Mouse (Mus musculus) midbrain, embryonic 11.5 days (tissue): ENCODE results near the gene Atp1b1. TPM values are rescaled to one million over a fixed set of nuclear protein-coding genes. Genes with fewer than 3 reads are reported as not detected.

Experiments used
- ATAC-seq: fragments of 200-750 bp; cut with Nextera tagmentation; 2 replicates; pipeline ENCODE4 v1.8.0; 2017; ENCODE audit warnings: moderate TSS enrichment, moderate library complexity; ENCODE audit not compliant: low FRiP score
- DNase-seq: peaks from one replicate; pipeline ENCODE4 v3.0.0; 2015; ENCODE audit warnings: low spot score; ENCODE audit errors: missing footprints
- H3K27ac ChIP-seq: fragments of 300-500 bp; sonication (generic); 2 replicates; pipeline ENCODE4 v1.5.1; 2014; ENCODE audit warnings: low read depth, low read length
- H3K27me3 ChIP-seq: fragments of 300-500 bp; sonication (generic); 2 replicates; pipeline ENCODE4 v1.6.1; 2014; ENCODE audit warnings: mild to moderate bottlenecking, low read length, moderate library complexity, mixed read lengths; ENCODE audit not compliant: control insufficient read depth, insufficient read depth
- H3K36me3 ChIP-seq: fragments of 300-500 bp; sonication (generic); 2 replicates; pipeline ENCODE4 v1.6.1; 2014; ENCODE audit warnings: mild to moderate bottlenecking, low read length, moderate library complexity, mixed read lengths; ENCODE audit not compliant: control insufficient read depth, insufficient read depth
- H3K4me1 ChIP-seq: fragments of 300-500 bp; sonication (generic); 2 replicates; pipeline ENCODE4 v1.6.1; 2014; ENCODE audit warnings: low read length; ENCODE audit not compliant: control insufficient read depth, insufficient read depth
- H3K4me2 ChIP-seq: fragments of 300-500 bp; sonication (generic); 2 replicates; pipeline ENCODE4 v1.6.1; 2014; ENCODE audit warnings: mild to moderate bottlenecking, moderate library complexity
- H3K4me3 ChIP-seq: fragments of 300-500 bp; sonication (generic); 2 replicates; pipeline ENCODE4 v1.5.1; 2014; ENCODE audit warnings: low read depth, low read length
- H3K9ac ChIP-seq: fragments of 300-500 bp; sonication (generic); 2 replicates; pipeline ENCODE4 v1.6.1; 2014; ENCODE audit warnings: low read length
- H3K9me3 ChIP-seq: fragments of 300-500 bp; sonication (generic); 2 replicates; pipeline ENCODE4 v1.6.1; 2016; ENCODE audit warnings: low read length; ENCODE audit not compliant: control insufficient read depth
- WGBS: fragments of 180-500 bp; shearing (Covaris S2); extraction: QIAGEN DNeasy Blood & Tissue Kit; methylation state at CpG from one replicate; pipeline ENCODE4 v1.1.7; 2014; 5-methylcytosine and 5-hydroxymethylcytosine counted together
- polyA plus RNA-seq: library from polyadenylated mRNA; unstranded; fragments of >200 nt; fragmentation: Nextera tagmentation; extraction: Ambion mirVana; gene quantifications from 2 replicates; pipeline ENCODE4 v1.2.1, GENCODE M21; 2014

The Atp1b1 gene
- polyA plus RNA-seq, 1 experiment from 2014 or later: 35.5 TPM

DNA sequence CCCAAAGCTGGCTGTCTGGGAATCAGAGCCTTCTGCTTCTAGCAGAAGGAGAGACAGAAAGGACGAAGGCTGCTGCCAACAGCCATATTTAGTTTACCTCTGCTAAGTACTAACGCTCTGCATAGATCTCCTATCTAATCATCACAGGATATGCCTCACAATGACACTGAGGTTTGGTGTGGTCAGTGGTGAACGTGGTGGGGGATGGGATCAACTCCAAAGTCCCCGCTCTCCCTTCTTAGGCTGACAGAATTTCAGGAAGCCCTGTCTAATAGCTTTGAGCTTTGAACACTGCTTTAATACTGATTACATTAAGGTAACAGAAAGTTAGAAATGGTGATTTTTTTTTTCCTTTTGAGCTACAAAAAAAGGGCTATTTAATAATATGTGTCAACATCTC is 7.9 kb downstream of the Atp1b1 start:
- H3K4me3 ChIP-seq: no peak overlapping the region
- peaks cover 7% of the 10 kb centered on the region; the same call in 1 of the 2 replicates for H3K36me3 ChIP-seq
- 93% methylated on average over 4 of the region's 4 CpGs for WGBS

DNA sequence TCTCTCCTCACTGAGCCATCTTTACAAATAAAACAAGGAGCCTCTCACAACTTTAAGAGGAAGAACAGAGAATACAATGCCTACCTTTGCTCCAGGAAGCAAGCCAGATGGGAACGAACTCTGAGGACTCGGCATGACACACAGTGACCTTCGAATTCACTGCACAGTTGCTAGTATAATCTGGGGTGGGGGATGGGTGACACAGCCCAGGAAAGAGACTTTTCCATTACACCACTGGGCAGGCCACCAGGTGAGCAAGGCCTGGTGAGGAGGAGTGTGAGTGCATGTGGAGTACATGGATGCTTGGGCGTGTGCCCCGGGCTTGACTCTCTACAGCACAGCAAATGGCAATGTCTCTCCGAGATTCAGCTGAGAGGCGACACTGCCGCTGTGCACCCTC is 8.5 kb downstream of the Atp1b1 start:
- H3K4me1 ChIP-seq: peaks cover 4% of the 10 kb centered on the region
- no peak overlapping the region for H3K4me3 ChIP-seq
- H3K9ac ChIP-seq: no peak overlapping the region
- H3K9me3 ChIP-seq: no peaks in the 10 kb centered on the region
- no peak overlapping the region for H3K27ac ChIP-seq
- H3K4me2 ChIP-seq: no peak overlapping the region
- ATAC-seq (no peak), DNase-seq (no peak)
- H3K36me3 ChIP-seq: peaks cover 7% of the 10 kb centered on the region; the same call in 1 of the 2 replicates
- WGBS: 89% methylated on average over 8 of the region's 8 CpGs
- H3K27me3 ChIP-seq: no peaks in the 10 kb centered on the region

More for the DNA sequence above, 7.9 kb downstream of the Atp1b1 start:
- DNase-seq (peak; percentile 61), ATAC-seq (no peak)
- Histone ChIP-seq H3K4me1 (peaks cover 8% of the 10 kb centered on the region), H3K27ac (no peak overlapping the region), H3K4me2 (no peak overlapping the region), H3K9me3 (no peaks in the 10 kb centered on the region), H3K27me3 (no peaks in the 10 kb centered on the region), H3K9ac (no peak overlapping the region)

DNA sequence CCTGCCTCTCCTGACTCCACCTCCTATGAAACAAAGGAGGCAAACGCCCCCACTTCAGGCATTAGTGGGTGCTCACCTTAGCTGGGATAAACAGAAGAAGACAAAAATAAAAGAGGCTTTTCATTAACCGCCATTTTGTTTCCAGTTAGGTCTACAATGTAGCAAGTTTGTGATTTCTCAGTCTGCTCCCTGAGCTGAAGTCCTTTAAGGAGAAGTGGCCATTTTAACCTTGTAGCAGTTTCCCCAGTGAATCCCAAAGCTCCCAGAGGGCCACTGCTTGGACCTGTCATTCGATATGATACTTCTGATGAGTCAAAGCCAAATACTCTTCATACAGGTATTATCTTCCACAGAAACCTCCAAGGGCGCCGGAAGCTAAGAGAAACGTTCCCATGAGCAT is 10.6 kb downstream of the Atp1b1 start:
- ATAC-seq: no peak

DNA sequence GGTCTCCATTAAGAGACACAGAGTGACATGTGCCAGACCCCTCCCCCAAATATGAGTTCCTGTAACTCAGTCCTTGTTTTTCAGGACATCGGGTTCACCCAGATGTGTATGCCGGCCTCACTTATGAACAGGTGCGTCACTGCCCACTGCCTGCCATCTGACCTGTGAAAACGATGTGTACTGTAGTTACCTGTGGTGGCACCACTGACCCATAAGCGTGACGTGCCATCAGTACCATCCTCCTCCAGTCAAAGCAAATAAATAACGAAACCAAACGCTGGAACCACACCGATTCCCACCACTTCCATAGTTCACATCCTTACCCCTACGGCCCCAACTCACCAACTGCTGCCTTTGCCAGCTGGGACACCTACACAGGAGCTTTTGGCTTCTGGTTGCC is 11.6 kb downstream of the Atp1b1 start:
- Histone ChIP-seq H3K27ac (no peak overlapping the region), H3K4me3 (no peak overlapping the region), H3K27me3 (no peaks in the 10 kb centered on the region), H3K9me3 (no peaks in the 10 kb centered on the region), H3K36me3 (no peaks in the 10 kb centered on the region), H3K4me1 (no peaks in the 10 kb centered on the region), H3K4me2 (no peak overlapping the region), H3K9ac (no peak overlapping the region)
- peak; percentile 64 for DNase-seq
- ATAC-seq: no peak
- 93% methylated on average over 10 of the region's 10 CpGs for WGBS

More for the DNA sequence above, 10.6 kb downstream of the Atp1b1 start:
- Histone ChIP-seq H3K27me3 (no peaks in the 10 kb centered on the region), H3K4me2 (no peak overlapping the region), H3K36me3 (no peaks in the 10 kb centered on the region), H3K27ac (no peak overlapping the region), H3K9me3 (no peaks in the 10 kb centered on the region), H3K4me1 (no peaks in the 10 kb centered on the region), H3K4me3 (no peak overlapping the region), H3K9ac (no peak overlapping the region)
- DNase-seq: peak; percentile 60
- WGBS: 92% methylated on average over 6 of the region's 6 CpGs

DNA sequence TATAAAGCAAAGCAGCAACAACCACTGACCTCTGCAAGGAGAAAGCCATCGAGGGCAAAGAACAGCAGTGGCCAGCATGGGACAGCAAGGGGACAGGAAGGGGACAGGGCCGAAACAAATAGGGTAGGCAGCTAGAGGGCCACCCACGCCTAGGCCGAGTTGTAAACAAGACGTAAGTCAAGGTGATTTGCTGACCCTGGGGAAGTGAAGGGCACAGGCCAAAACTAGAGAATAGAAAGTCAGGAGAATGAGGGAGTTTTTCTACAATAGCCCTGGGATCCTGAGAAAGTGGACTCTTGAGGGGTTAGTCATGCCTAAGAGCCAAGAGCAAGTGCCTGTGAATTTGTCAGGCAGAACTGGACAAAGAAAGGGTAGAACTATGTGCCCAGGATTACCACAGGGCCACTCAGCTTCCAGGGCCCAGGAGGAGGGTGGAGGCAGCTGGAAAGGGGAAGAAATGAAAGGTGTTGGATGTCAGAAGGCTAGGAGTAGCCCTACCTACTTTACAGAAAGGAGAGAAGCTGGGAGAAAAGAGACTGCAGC is 12.5 kb downstream of the Atp1b1 start:
- H3K36me3 ChIP-seq: no peaks in the 10 kb centered on the region
- WGBS: 85% methylated on average over 5 of the region's 5 CpGs
- H3K27ac ChIP-seq: no peak overlapping the region
- no peaks in the 10 kb centered on the region for H3K27me3 ChIP-seq
- ATAC-seq: no peak
- H3K9me3 ChIP-seq: no peaks in the 10 kb centered on the region
- DNase-seq: peak; percentile 17
- H3K4me2 ChIP-seq: no peak overlapping the region
- H3K4me3 ChIP-seq: no peak overlapping the region
- no peak overlapping the region for H3K9ac ChIP-seq
- H3K4me1 ChIP-seq: no peaks in the 10 kb centered on the region

DNA sequence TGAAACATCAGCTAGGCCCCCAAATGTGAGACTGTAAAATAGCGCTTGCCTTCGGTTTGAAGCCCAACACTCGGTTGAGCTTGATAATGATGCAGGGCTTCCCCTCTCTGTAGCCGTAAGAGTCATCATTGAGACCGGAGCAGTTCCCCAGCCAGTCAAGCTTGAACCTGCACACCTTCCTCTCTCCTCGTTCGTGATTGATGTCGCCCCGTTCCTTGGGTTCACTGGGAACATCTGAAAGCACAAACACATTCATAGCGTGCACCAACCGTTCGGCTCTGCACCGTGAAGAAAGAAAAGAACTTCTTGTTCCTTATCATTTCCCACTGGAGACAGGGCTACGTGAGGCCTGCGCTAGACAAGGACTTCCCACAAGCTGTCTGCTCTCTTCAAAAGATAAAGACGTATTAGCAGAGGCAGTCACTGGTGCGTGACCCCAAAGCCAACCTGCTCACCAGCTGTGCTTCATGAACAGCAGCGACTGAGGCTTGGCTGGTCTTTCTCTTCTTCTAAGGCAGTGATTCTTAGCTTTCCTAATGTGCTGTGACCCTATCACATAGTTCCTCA is 16.7 kb downstream of the Atp1b1 start:
- ATAC-seq: no peak; the same call in 1 of the 2 replicates
- no peaks in the 10 kb centered on the region for H3K27me3 ChIP-seq

DNA sequence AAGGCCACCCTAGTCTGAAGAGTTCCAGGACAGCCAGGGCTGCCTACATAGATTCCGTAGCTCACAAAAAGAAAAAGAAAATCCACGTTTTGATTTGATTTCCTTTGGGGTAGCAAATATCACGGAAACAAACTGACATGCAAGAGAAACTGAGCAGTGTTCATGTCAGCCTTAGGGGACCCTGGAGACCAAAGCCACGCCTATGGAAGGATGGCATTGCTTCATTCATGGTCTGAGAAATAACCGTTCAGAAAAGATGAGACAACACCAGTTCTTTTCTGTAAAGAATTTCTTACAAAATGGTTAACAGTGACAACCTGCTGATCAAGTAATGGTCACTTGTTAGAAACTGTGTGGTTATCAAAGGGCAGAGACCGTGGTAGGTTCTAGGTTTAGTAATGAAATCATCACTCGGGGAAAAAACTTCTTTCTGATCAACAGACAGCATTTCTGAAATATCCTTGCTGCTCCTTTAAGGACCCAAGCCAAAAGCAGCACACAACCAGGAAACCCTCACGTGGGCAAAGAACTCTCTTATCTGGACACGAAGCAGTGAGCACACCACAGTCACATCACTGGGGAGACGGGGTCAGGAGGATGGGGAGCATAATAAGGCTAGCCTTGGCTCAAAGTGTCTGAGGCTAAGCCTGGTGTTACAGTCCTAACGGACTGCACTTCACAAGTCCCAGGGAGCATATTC is 17.3 kb downstream of the Atp1b1 start:
- ATAC-seq: no peak

More for the DNA sequence above, 16.7 kb downstream of the Atp1b1 start:
- DNase-seq: peak; percentile 86
- 61% methylated on average over 18 of the region's 18 CpGs for WGBS
- Histone ChIP-seq H3K9me3 (no peaks in the 10 kb centered on the region), H3K4me2 (no peak overlapping the region), H3K27ac (no peak overlapping the region), H3K4me3 (no peak overlapping the region), H3K9ac (no peak overlapping the region), H3K4me1 (no peaks in the 10 kb centered on the region), H3K36me3 (peaks cover 3% of the 10 kb centered on the region; the same call in 1 of the 2 replicates)

DNA sequence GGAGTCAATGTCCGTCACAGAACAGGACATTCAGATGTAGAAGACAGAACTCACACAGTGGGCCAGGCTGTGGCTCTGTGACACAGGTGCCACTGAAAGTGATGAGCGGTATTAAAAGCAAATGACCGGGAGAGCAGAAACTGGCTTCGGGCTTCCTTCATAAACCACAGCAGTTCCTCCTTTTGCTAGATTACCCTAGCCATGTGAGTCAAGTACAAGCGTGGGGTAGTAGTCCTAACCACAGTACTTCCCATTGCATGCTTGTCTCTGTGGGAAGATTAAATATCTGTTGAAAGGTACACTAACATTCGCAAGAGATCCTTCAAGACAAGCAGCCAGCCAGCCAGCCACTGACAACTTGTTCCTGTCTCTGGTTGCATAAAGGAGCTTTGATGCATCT is 17.9 kb downstream of the Atp1b1 start:
- H3K27me3 ChIP-seq: no peaks in the 10 kb centered on the region
- H3K9me3 ChIP-seq: no peaks in the 10 kb centered on the region
- no peak overlapping the region for H3K9ac ChIP-seq
- no peak overlapping the region for H3K4me2 ChIP-seq
- no peak for DNase-seq
- no peak overlapping the region for H3K27ac ChIP-seq
- WGBS: 94% methylated on average over 6 of the region's 6 CpGs
- H3K4me3 ChIP-seq: no peak overlapping the region
- peaks cover 3% of the 10 kb centered on the region; the same call in 1 of the 2 replicates for H3K36me3 ChIP-seq
- no peak for ATAC-seq
- H3K4me1 ChIP-seq: no peaks in the 10 kb centered on the region

More for the DNA sequence above, 17.3 kb downstream of the Atp1b1 start:
- no peak overlapping the region for H3K27ac ChIP-seq
- H3K4me3 ChIP-seq: no peak overlapping the region
- H3K9me3 ChIP-seq: no peaks in the 10 kb centered on the region
- no peaks in the 10 kb centered on the region for H3K27me3 ChIP-seq
- WGBS: 89% methylated on average over 11 of the region's 11 CpGs
- H3K9ac ChIP-seq: no peak overlapping the region
- no peaks in the 10 kb centered on the region for H3K4me1 ChIP-seq
- H3K4me2 ChIP-seq: no peak overlapping the region
- peaks cover 3% of the 10 kb centered on the region; the same call in 1 of the 2 replicates for H3K36me3 ChIP-seq
- peak; percentile 19 for DNase-seq

DNA sequence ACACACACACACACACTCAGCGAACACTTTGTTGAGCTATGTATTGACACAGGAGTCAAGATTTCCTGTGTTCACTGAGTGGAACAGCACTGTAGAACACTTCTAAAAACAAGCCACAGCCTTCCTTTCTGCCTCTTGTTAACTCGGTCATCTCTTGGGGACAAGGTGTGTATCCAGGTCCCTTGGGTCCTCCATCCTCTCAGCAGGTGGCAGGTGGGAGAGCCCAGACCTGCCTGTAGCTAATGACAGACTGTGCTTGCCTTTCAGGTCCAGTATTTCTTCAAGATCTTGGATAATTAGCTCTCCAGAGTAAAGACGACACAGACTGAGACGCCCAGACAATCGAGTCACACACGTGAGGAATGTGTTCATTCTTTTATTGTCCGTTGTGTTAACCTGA is 21.4 kb downstream of the Atp1b1 start:
- Histone ChIP-seq H3K36me3 (peaks cover 3% of the 10 kb centered on the region; the same call in 1 of the 2 replicates), H3K4me2 (no peak overlapping the region), H3K27ac (no peak overlapping the region), H3K27me3 (no peaks in the 10 kb centered on the region), H3K4me3 (no peak overlapping the region), H3K9me3 (no peaks in the 10 kb centered on the region), H3K9ac (no peak overlapping the region), H3K4me1 (no peaks in the 10 kb centered on the region)
- WGBS: 90% methylated on average over 7 of the region's 7 CpGs
- ATAC-seq (no peak), DNase-seq (no peak)
